Mouse (Mus musculus): ENCODE data around the gene Cpne2.
A peak's percentile ranks its signal among the peaks of the same experiment; 100 is the strongest.

Gene Cpne2

GRCm38 (mm10) chr8:94537456-94537855 lies 4.7 kb downstream of the Cpne2 start:
- DNase-seq (ENCODE audit: low spot score) = no peak

GRCm38 (mm10) chr8:94540025-94540424 lies 7.2 kb downstream of the Cpne2 start:
- no peak for DNase-seq (ENCODE audit: low spot score)

GRCm38 (mm10) chr8:94540889-94541795 lies 8.4 kb downstream of the Cpne2 start:
- no peak for DNase-seq (ENCODE audit: low spot score)

GRCm38 (mm10) chr8:94543981-94544380 lies 11.2 kb downstream of the Cpne2 start:
- DNase-seq (ENCODE audit: low spot score) = no peak

- no peak for DNase-seq (ENCODE audit: low spot score)
Observed at GRCm38 (mm10) chr8:94549041-94549440, 16.3 kb downstream of the Cpne2 start.

GRCm38 (mm10) chr8:94549482-94549881 lies 16.7 kb downstream of the Cpne2 start:
- no peak for DNase-seq (ENCODE audit: low spot score)

- DNase-seq (ENCODE audit: low spot score) = no peak
Observed at GRCm38 (mm10) chr8:94549998-94550397, 17.2 kb downstream of the Cpne2 start.

- no peak for DNase-seq (ENCODE audit: low spot score)
Observed at GRCm38 (mm10) chr8:94551471-94552422, 19.0 kb downstream of the Cpne2 start.

GRCm38 (mm10) chr8:94552696-94553095 lies 19.9 kb downstream of the Cpne2 start:
- no peak for DNase-seq (ENCODE audit: low spot score)

GRCm38 (mm10) chr8:94557281-94557680 lies 24.5 kb downstream of the Cpne2 start:
- no peak for DNase-seq (ENCODE audit: low spot score)

GRCm38 (mm10) chr8:94561256-94561655 lies 28.5 kb downstream of the Cpne2 start:
- no peak for DNase-seq (ENCODE audit: low spot score)

GRCm38 (mm10) chr8:94564421-94564820 lies 31.6 kb downstream of the Cpne2 start:
- no peak for DNase-seq (ENCODE audit: low spot score)

- DNase-seq (ENCODE audit: low spot score) = no peak
Observed at GRCm38 (mm10) chr8:94566033-94566432, 33.2 kb downstream of the Cpne2 start.

GRCm38 (mm10) chr8:94566446-94567158 lies 33.8 kb downstream of the Cpne2 start:
- DNase-seq (ENCODE audit: low spot score) = no peak

- no peak for DNase-seq (ENCODE audit: low spot score)
Observed at GRCm38 (mm10) chr8:94567159-94567849, 34.5 kb downstream of the Cpne2 start.

GRCm38 (mm10) chr8:94568098-94568497 lies 35.3 kb downstream of the Cpne2 start:
- peak; percentile 24 for DNase-seq (ENCODE audit: low spot score)

GRCm38 (mm10) chr8:94569419-94569818 lies 36.6 kb downstream of the Cpne2 start:
- DNase-seq (ENCODE audit: low spot score) = no peak

GRCm38 (mm10) chr8:94571896-94572295 lies 39.1 kb downstream of the Cpne2 start:
- no peak for DNase-seq (ENCODE audit: low spot score)

GRCm38 (mm10) chr8:94574159-94574907 lies 41.5 kb downstream of the Cpne2 start:
- DNase-seq (ENCODE audit: low spot score) = no peak

GRCm38 (mm10) chr8:94575148-94575547 lies 42.4 kb downstream of the Cpne2 start:
- DNase-seq (ENCODE audit: low spot score) = no peak
